Mouse (Mus musculus) intestine, embryonic 15.5 days (tissue): ENCODE results near the gene Sco2. TPM values are rescaled to one million over a fixed set of nuclear protein-coding genes. Genes with fewer than 3 reads are reported as not detected.
A peak's percentile ranks its signal among the peaks of the same experiment; 100 is the strongest.

Experiments
- ATAC-seq: fragments of 200-750 bp; cut with Nextera tagmentation; 2 replicates; pipeline ENCODE4 v1.8.0; 2017; ENCODE audit warnings: moderate TSS enrichment, moderate library complexity
- H3K27ac ChIP-seq: fragments of 300-500 bp; sonication (generic); 2 replicates; pipeline ENCODE4 v1.5.1; 2015; ENCODE audit warnings: mild to moderate bottlenecking, inconsistent platforms
- H3K27me3 ChIP-seq: fragments of 300-500 bp; sonication (generic); replicated peaks from 2 replicates; pipeline ENCODE4 v1.6.1; 2015; ENCODE audit warnings: inconsistent platforms
- H3K36me3 ChIP-seq: fragments of 300-500 bp; sonication (generic); 2 replicates; pipeline ENCODE4 v1.6.1; 2015; ENCODE audit warnings: inconsistent platforms
- H3K4me1 ChIP-seq: fragments of 300-500 bp; sonication (generic); replicated peaks from 2 replicates; pipeline ENCODE4 v1.6.1; 2015; ENCODE audit warnings: inconsistent platforms
- H3K4me2 ChIP-seq: fragments of 300-500 bp; sonication (generic); replicated peaks from 2 replicates; pipeline ENCODE4 v1.6.1; 2015; ENCODE audit warnings: mild to moderate bottlenecking, inconsistent platforms
- H3K4me3 ChIP-seq: fragments of 300-500 bp; sonication (generic); replicated peaks from 2 replicates; pipeline ENCODE4 v1.5.1; 2015; ENCODE audit warnings: inconsistent platforms
- H3K9ac ChIP-seq: fragments of 300-500 bp; sonication (generic); 2 replicates; pipeline ENCODE4 v1.6.1; 2015; ENCODE audit warnings: inconsistent platforms
- H3K9me3 ChIP-seq: fragments of 300-500 bp; sonication (generic); 2 replicates; pipeline ENCODE4 v1.6.1; 2016; ENCODE audit warnings: inconsistent platforms
- WGBS: fragments of 180-500 bp; shearing (Covaris S2); methylation state at CpG from one replicate; pipeline ENCODE4 v1.1.7; 2015; 5-methylcytosine and 5-hydroxymethylcytosine counted together
- polyA plus RNA-seq: library from polyadenylated mRNA; unstranded; fragments of >200 nt; fragmentation: Nextera tagmentation; extraction: Ambion mirVana; gene quantifications from 2 replicates; pipeline ENCODE4 v1.2.1, GENCODE M21; 2015

Gene Sco2
- polyA plus RNA-seq, 1 experiment from 2014 or later = 10.4 TPM

- Histone ChIP-seq H3K27me3 (no peaks in the 10 kb centered on the region), H3K4me1 (no peaks in the 10 kb centered on the region), H3K27ac (no peak overlapping the region), H3K9ac (no peak overlapping the region), H3K9me3 (no peaks in the 10 kb centered on the region), H3K4me2 (no peak overlapping the region), H3K4me3 (no peak overlapping the region), H3K36me3 (no peaks in the 10 kb centered on the region)
- 44% methylated on average over 1 of the region's 1 CpGs for WGBS
- ATAC-seq = no peak
These were observed 32.0 kb downstream of the Sco2 start for GRCm38 (mm10) chr15:89341678-89342077.

GRCm38 (mm10) chr15:89340136-89340535 lies 33.5 kb downstream of the Sco2 start:
- no peak overlapping the region for H3K4me3 ChIP-seq
- no peak overlapping the region for H3K9ac ChIP-seq
- H3K4me1 ChIP-seq = no peaks in the 10 kb centered on the region
- WGBS = 84% methylated on average over 3 of the region's 3 CpGs
- H3K4me2 ChIP-seq = no peak overlapping the region
- no peak overlapping the region for H3K27ac ChIP-seq
- H3K9me3 ChIP-seq = no peaks in the 10 kb centered on the region
- H3K36me3 ChIP-seq = no peaks in the 10 kb centered on the region
- no peaks in the 10 kb centered on the region for H3K27me3 ChIP-seq
- ATAC-seq = no peak

DNA sequence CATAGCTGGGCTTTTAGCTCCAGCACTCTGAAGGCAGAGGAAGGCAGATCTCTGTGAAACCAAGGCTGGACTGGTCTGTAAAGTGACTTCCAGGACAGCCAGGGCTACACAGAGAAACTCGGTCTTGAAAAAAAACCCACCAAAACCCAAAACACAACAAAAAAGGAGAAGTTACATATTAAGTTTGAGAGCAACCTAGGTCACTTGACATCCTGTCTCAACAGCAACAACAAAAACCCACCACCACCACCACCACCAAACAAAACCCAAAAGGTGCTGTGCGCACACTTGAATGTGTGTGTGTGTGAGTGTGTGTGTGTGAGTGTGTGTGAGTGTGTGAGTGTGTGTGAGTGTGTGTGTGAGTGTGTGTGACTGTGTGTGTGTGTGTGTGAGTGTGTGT lies 34.0 kb downstream of the Sco2 start:
- H3K9ac ChIP-seq = no peak overlapping the region
- ATAC-seq = no peak
- WGBS = 76% methylated on average over 2 of the region's 2 CpGs

DNA sequence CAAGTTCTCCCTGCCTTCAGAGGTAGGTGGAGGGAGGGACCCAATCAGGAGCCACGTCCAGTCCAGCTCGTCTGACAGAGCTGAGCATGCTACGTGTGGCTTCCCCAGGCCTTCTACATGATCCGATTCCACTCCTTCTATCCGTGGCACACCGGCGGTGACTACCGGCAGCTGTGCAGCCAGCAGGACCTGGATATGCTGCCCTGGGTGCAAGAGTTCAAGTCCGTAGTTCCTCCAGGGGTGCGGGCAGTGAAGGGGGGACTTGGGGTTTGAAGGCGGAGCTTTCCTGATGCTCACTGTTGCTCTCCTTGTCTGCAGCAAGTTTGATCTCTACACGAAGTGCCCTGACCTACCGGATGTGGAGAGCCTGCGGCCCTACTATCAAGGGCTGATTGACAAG lies 37.2 kb downstream of the Sco2 start:
- Histone ChIP-seq H3K36me3 (no peaks in the 10 kb centered on the region), H3K9me3 (no peaks in the 10 kb centered on the region), H3K27me3 (no peaks in the 10 kb centered on the region), H3K27ac (no peak overlapping the region), H3K4me3 (no peak overlapping the region), H3K4me2 (no peak overlapping the region), H3K4me1 (no peaks in the 10 kb centered on the region), H3K9ac (no peak overlapping the region)
- 85% methylated on average over 14 of the region's 14 CpGs for WGBS
- ATAC-seq = no peak

More for the DNA sequence above, 34.0 kb downstream of the Sco2 start:
- H3K4me3 ChIP-seq = no peak overlapping the region
- no peak overlapping the region for H3K27ac ChIP-seq
- H3K4me1 ChIP-seq = no peaks in the 10 kb centered on the region
- no peaks in the 10 kb centered on the region for H3K36me3 ChIP-seq
- no peaks in the 10 kb centered on the region for H3K27me3 ChIP-seq
- H3K4me2 ChIP-seq = no peak overlapping the region
- H3K9me3 ChIP-seq = no peaks in the 10 kb centered on the region

DNA sequence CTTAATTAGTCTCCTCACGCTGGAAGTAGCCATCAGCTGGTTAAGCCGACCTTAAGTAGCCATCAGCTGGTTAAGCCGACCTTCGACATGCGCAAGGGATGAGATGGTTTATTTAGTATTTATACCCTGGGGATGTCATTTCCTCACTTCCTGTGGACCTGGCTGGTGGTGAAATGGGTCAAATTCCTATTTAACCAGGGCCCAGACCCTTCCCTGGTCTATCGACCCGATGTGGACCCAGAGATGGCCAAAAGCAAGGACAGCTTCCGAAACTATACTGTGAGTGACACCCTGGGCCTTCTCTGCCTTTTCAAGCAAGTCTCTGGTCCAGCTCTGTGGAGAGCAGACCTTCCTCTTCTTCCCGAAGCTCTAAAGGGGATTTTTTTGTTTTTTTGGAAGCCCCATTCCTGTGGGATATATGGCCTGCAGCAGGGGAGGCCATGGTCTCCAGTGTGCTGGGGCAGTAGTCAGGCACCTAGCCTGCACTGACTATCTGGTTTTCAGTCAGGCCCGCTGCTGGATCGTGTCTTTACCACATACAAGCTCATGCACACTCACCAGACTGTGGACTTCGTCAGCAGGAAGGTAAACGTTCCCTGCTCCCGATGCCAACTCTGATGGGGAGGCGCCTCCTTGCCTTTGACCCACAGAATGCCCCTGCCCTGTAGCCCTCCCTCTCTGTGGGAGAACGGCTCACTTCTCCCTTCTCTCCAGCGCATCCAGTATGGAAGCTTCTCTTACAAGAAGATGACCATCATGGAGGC lies 38.7 kb downstream of the Sco2 start:
- no peaks in the 10 kb centered on the region for H3K4me1 ChIP-seq
- H3K4me3 ChIP-seq = no peak overlapping the region
- H3K36me3 ChIP-seq = no peaks in the 10 kb centered on the region
- H3K27me3 ChIP-seq = no peaks in the 10 kb centered on the region
- ATAC-seq = no peak
- 80% methylated on average over 17 of the region's 17 CpGs for WGBS
- H3K9me3 ChIP-seq = no peaks in the 10 kb centered on the region
- no peak overlapping the region for H3K4me2 ChIP-seq
- H3K27ac ChIP-seq = no peak overlapping the region
- no peak overlapping the region for H3K9ac ChIP-seq

GRCm38 (mm10) chr15:89334271-89334670 lies 39.4 kb downstream of the Sco2 start, which contains the start of gene Miox:
Gene Miox (plus strand): TSS chr15:89334398.
- 85% methylated on average over 7 of the region's 7 CpGs for WGBS
- Histone ChIP-seq H3K9me3 (no peaks in the 10 kb centered on the region), H3K9ac (no peak within 1 kb of the TSS), H3K27me3 (no peaks in the 10 kb centered on the region), H3K4me3 (no peak within 1 kb of the TSS), H3K4me1 (no peaks in the 10 kb centered on the region), H3K27ac (no peak within 1 kb of the TSS), H3K36me3 (no peaks in the 10 kb centered on the region), H3K4me2 (no peak within 1 kb of the TSS)
- ATAC-seq = no peak

DNA sequence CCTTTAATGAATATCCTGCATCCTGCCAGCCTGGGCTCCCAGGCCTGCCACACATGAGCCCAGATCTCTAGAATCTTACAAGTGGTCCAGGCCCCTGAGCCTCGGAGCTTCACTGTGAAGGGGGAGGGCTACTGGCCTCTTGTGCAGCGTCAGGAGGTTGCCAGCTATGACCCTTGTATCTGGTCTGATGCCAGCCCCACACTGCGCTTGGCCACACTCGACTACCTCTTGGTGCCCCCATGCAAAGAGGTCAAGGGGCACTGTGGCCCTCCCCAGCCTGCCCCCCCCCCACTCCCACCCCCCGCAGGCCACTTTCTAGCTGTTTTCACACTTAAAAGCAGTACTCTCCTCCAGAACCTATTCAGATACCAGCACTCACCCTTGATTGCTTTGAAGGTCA lies 47.2 kb downstream of the Sco2 start:
- H3K27me3 ChIP-seq = peaks cover 12% of the 10 kb centered on the region
- H3K36me3 ChIP-seq = no peaks in the 10 kb centered on the region
- no peak overlapping the region for H3K9ac ChIP-seq
- no peak overlapping the region for H3K4me2 ChIP-seq
- H3K9me3 ChIP-seq = no peaks in the 10 kb centered on the region
- 63% methylated on average over 5 of the region's 5 CpGs for WGBS
- no peak overlapping the region for H3K4me3 ChIP-seq
- 0 out of 2 replicates have a peak, but pooled peaks cover 6% of the 10 kb centered on the region for H3K4me1 ChIP-seq
- H3K27ac ChIP-seq = no peak overlapping the region
- no peak for ATAC-seq

GRCm38 (mm10) chr15:89323656-89324055 lies 50.0 kb downstream of the Sco2 start:
- H3K9me3 ChIP-seq = no peaks in the 10 kb centered on the region
- no peak overlapping the region for H3K27ac ChIP-seq
- no peak overlapping the region for H3K4me3 ChIP-seq
- 89% methylated on average over 4 of the region's 4 CpGs for WGBS
- H3K36me3 ChIP-seq = no peaks in the 10 kb centered on the region
- no peak overlapping the region for H3K9ac ChIP-seq
- ATAC-seq = no peak
- 0 out of 2 replicates have a peak overlapping the region, but pooled peaks have one; percentile 61 for H3K4me2 ChIP-seq
- H3K27me3 ChIP-seq = peaks cover 12% of the 10 kb centered on the region
- 0 out of 2 replicates have a peak, but pooled peaks cover 6% of the 10 kb centered on the region for H3K4me1 ChIP-seq

- no peak within 1 kb of the TSS for H3K27ac ChIP-seq
- 6% methylated on average over 26 of the region's 26 CpGs for whole genome bisulfite sequencing
- 0 out of 2 replicates have a peak, but pooled peaks cover 6% of the 10 kb centered on the region for H3K4me1 ChIP-seq
- no peaks in the 10 kb centered on the region for H3K36me3 ChIP-seq
- H3K4me2 ChIP-seq = peak within 1 kb of the TSS; percentile 61
- no peaks in the 10 kb centered on the region for H3K9me3 ChIP-seq
- peak within 1 kb of the TSS; percentile 18; the same call in 1 of the 2 replicates for H3K9ac ChIP-seq
- peak within 1 kb of the TSS; percentile 29 for H3K4me3 ChIP-seq
- ATAC-seq = peak; percentile 62
- H3K27me3 ChIP-seq = peaks cover 12% of the 10 kb centered on the region
These were observed 50.8 kb downstream of the Sco2 start, which contains the start of gene Adm2 for GRCm38 (mm10) chr15:89322670-89323522. Gene Adm2 (plus strand): TSS chr15:89322720.

Other genes starting within 250 kb of the Sco2 start
- 20.3 and 20.8 TPM in 2 replicates for gene Hdac10, start 245.1 kb downstream of the Sco2 start, polyA plus RNA-seq
- 3.6 and 4.2 TPM in 2 replicates for gene Mapk12, start 233.1 kb downstream of the Sco2 start, polyA plus RNA-seq
- 5.8 and 6.0 TPM in 2 replicates for gene Mapk11, start 224.2 kb downstream of the Sco2 start, polyA plus RNA-seq
- gene Plxnb2, start 193.1 kb downstream of the Sco2 start, polyA plus RNA-seq = 107 and 118 TPM in 2 replicates
- gene Dennd6b, start 177.3 kb downstream of the Sco2 start, polyA plus RNA-seq = 12.1 and 13.1 TPM in 2 replicates
- 21.6 and 23.9 TPM in 2 replicates for gene Ppp6r2, start 162.3 kb downstream of the Sco2 start, polyA plus RNA-seq
- 35.1 and 38.8 TPM in 2 replicates for gene Sbf1, start 58.5 kb downstream of the Sco2 start, polyA plus RNA-seq
- 1.4 and 1.5 TPM in 2 replicates for gene Adm2, start 51.1 kb downstream of the Sco2 start, polyA plus RNA-seq
- gene Miox, start 39.4 kb downstream of the Sco2 start, polyA plus RNA-seq = 0.32 and 0.36 TPM in 2 replicates
- 55.2 and 58.0 TPM in 2 replicates for gene Lmf2, start 18.2 kb downstream of the Sco2 start, polyA plus RNA-seq
- 131 and 138 TPM in 2 replicates for gene Ncaph2, start 18.1 kb downstream of the Sco2 start, polyA plus RNA-seq
- 1.4 and 1.5 TPM in 2 replicates for gene Tymp, start 3.2 kb upstream of the Sco2 start, polyA plus RNA-seq
- 0.37 and 0.67 TPM in 2 replicates for gene Odf3b, start 5.4 kb upstream of the Sco2 start, polyA plus RNA-seq
- not detected in 2 replicates for gene Klhdc7b, start 11.1 kb upstream of the Sco2 start, polyA plus RNA-seq
- 0.72 TPM in 1 of 2 replicates, not detected in the other for gene Syce3, start 36.7 kb upstream of the Sco2 start, polyA plus RNA-seq
- gene Cpt1b, start 52.0 kb upstream of the Sco2 start, polyA plus RNA-seq = 0.47 and 0.69 TPM in 2 replicates
- 2.5 and 2.8 TPM in 2 replicates for gene C730034F03Rik, start 55.7 kb upstream of the Sco2 start, polyA plus RNA-seq
- gene Gm44502, start 55.9 kb upstream of the Sco2 start, polyA plus RNA-seq = not detected in 2 replicates
- gene Chkb, start 56.1 kb upstream of the Sco2 start, polyA plus RNA-seq = 52.6 and 61.8 TPM in 2 replicates
- gene Mapk8ip2, start 80.1 kb upstream of the Sco2 start, polyA plus RNA-seq = 4.1 and 4.5 TPM in 2 replicates
- 22.5 and 26.0 TPM in 2 replicates for gene Arsa, start 103.6 kb upstream of the Sco2 start, polyA plus RNA-seq
- gene Shank3, start 125.8 kb upstream of the Sco2 start, polyA plus RNA-seq = 1.2 and 1.3 TPM in 2 replicates
- gene Acr, start 194.5 kb upstream of the Sco2 start, polyA plus RNA-seq = not detected in 2 replicates
- gene Rabl2, start 218.1 kb upstream of the Sco2 start, polyA plus RNA-seq = 29.9 and 30.7 TPM in 2 replicates